Mouse (Mus musculus): ENCODE data around the gene Clptm1.
A peak's percentile ranks its signal among the peaks of the same experiment; 100 is the strongest.

GRCm38 (mm10) chr7:19691434-19691833 is 26.6 kb upstream of the Clptm1 start:
- no peak for TF ChIP-seq CTCF (IDR thresholded peaks at IDR 0.05)
- TF ChIP-seq EP300 (IDR thresholded peaks at IDR 0.05), result 0 out of 2 replicates have a peak, but pooled peaks have one; percentile 9

All from lung, postnatal 0 days (tissue).